Mouse (Mus musculus) C2C12 (cell line): ENCODE data around the gene Kansl1.

Source experiments
- CTCF ChIP-seq: IDR thresholded peaks from one replicate; pipeline ENCODE4 v1.5.1; 2011; ENCODE audit not compliant: control insufficient read depth, insufficient read depth, insufficient read length
- FOSL1 ChIP-seq: IDR thresholded peaks from one replicate; pipeline ENCODE4 v1.8.0; 2011; ENCODE audit warnings: mild to moderate bottlenecking, low read length; ENCODE audit not compliant: poor library complexity, insufficient read depth, severe bottlenecking
- MAX ChIP-seq: IDR thresholded peaks from one replicate; pipeline ENCODE4 v1.6.1; 2011; ENCODE audit warnings: mild to moderate bottlenecking, control low read depth
- MYOD1 ChIP-seq: IDR thresholded peaks from one replicate; pipeline ENCODE4 v1.6.1; 2011; ENCODE audit warnings: low read depth; ENCODE audit not compliant: control insufficient read depth, insufficient read length
- MYOG ChIP-seq: IDR thresholded peaks from one replicate; pipeline ENCODE4 v1.6.1; 2011; ENCODE audit not compliant: control insufficient read depth, insufficient read length; ENCODE audit errors: extremely low read depth
- USF1 ChIP-seq: IDR thresholded peaks from one replicate; pipeline ENCODE4 v1.6.1; 2011; ENCODE audit warnings: low read depth, mild to moderate bottlenecking, control low read depth, moderate library complexity

GRCm38 (mm10) chr11:104315703-104316102 is 153.0 kb downstream of the Kansl1 start:
- TF ChIP-seq CTCF, result peak; percentile 90
- no peak for TF ChIP-seq USF1
- no peak for TF ChIP-seq MAX
- TF ChIP-seq MYOD1, result no peak
- TF ChIP-seq FOSL1, result no peak
- TF ChIP-seq MYOG, result no peak
